Mouse (Mus musculus) adrenal gland, adult 8-10 months (tissue): ENCODE data around the gene Klhl12. TPM values are rescaled to one million over a fixed set of nuclear protein-coding genes. Genes with fewer than 3 reads are reported as not detected.
"Not testable (repeated sequence)": the region's sequence is repeated elsewhere in the genome, so short reads cannot be mapped to it uniquely, and the experiment has no call there.

ENCODE experiments used
- DNase-seq: peaks from one replicate; pipeline ENCODE4 v3.0.0; 2022
- total RNA-seq, 4 experiments: library from RNA; stranded (reverse); gene quantifications; 2 replicates each; pipeline ENCODE4 v1.2.4; 2022

Gene Klhl12
- 10 to 100 TPM; 24.2 to 32.8 (median 26.4) TPM for total RNA-seq

- peak; percentile 88 for DNase-seq
These were observed at the start of gene Klhl12 for GRCm38 (mm10) chr1:134454904-134455824. Klhl12 (plus strand) TSS chr1:134455531.

GRCm38 (mm10) chr1:134406414-134406771, 48.9 kb upstream of the Klhl12 start:
- DNase-seq = no peak

GRCm38 (mm10) chr1:134408080-134408479, 47.3 kb upstream of the Klhl12 start:
- DNase-seq = no peak

- DNase-seq = no peak
These were observed 43.4 kb upstream of the Klhl12 start for GRCm38 (mm10) chr1:134411706-134412629.

- DNase-seq = no peak
These were observed 41.3 kb upstream of the Klhl12 start for GRCm38 (mm10) chr1:134414038-134414437.

- no peak for DNase-seq
These were observed 40.7 kb upstream of the Klhl12 start for GRCm38 (mm10) chr1:134414501-134415167.

GRCm38 (mm10) chr1:134415168-134415831, 40.0 kb upstream of the Klhl12 start, which contains the start of gene Adipor1:
Adipor1 (plus strand) TSS chr1:134415378.
- DNase-seq = peak; percentile 98

GRCm38 (mm10) chr1:134418414-134418975, 36.8 kb upstream of the Klhl12 start:
- no peak for DNase-seq

GRCm38 (mm10) chr1:134419176-134419575, 36.2 kb upstream of the Klhl12 start:
- DNase-seq = no peak

- peak; percentile 81 for DNase-seq
These were observed 35.4 kb upstream of the Klhl12 start for GRCm38 (mm10) chr1:134419751-134420458.

GRCm38 (mm10) chr1:134423911-134424310, 31.4 kb upstream of the Klhl12 start:
- DNase-seq = no peak

- no peak for DNase-seq
These were observed 29.0 kb upstream of the Klhl12 start for GRCm38 (mm10) chr1:134426289-134426688.

GRCm38 (mm10) chr1:134433002-134433401, 22.3 kb upstream of the Klhl12 start:
- DNase-seq = no peak

- DNase-seq = no peak
These were observed 21.9 kb upstream of the Klhl12 start for GRCm38 (mm10) chr1:134433473-134433872.

GRCm38 (mm10) chr1:134435414-134435813, 19.9 kb upstream of the Klhl12 start:
- no peak for DNase-seq

GRCm38 (mm10) chr1:134440437-134440836, 14.9 kb upstream of the Klhl12 start:
- no peak for DNase-seq

GRCm38 (mm10) chr1:134441737-134442136, 13.6 kb upstream of the Klhl12 start:
- not testable (repeated sequence) for DNase-seq

GRCm38 (mm10) chr1:134442394-134442793, 12.9 kb upstream of the Klhl12 start:
- DNase-seq = no peak

GRCm38 (mm10) chr1:134443288-134443687, 12.0 kb upstream of the Klhl12 start:
- DNase-seq = not testable (repeated sequence)

GRCm38 (mm10) chr1:134445418-134445817, 9.9 kb upstream of the Klhl12 start:
- no peak for DNase-seq

GRCm38 (mm10) chr1:134448537-134448936, 6.8 kb upstream of the Klhl12 start:
- not testable (repeated sequence) for DNase-seq
